33 mouse cellular contexts compared by ENCODE assay signal in genomic region chr2:93926141-93926540, GRCm38 (mm10). TPM values are rescaled to one million over a fixed set of nuclear protein-coding genes. Genes with fewer than 3 reads are reported as not detected.
"Had no signal": no experiment of that assay in that cellular context is flagged by ENCODE, and none has a peak within 500 bp of the region (broad histone marks: within the 10 kb centered on the region; RNA-seq: fewer than 3 reads in every experiment).

No protein-coding gene starts in this region.

- H3K4me2 ChIP-seq: embryonic facial prominence, embryonic 12.5 days; embryonic facial prominence, embryonic 13.5 days; embryonic facial prominence, embryonic 15.5 days; forebrain, embryonic 12.5 days; forebrain, embryonic 13.5 days; forebrain, embryonic 15.5 days; heart, embryonic 11.5 days; heart, embryonic 12.5 days had no signal

- H3K4me1 ChIP-seq: embryonic facial prominence, embryonic 10.5 days; embryonic facial prominence, embryonic 12.5 days; embryonic facial prominence, embryonic 13.5 days; embryonic facial prominence, embryonic 15.5 days; forebrain, embryonic 10.5 days; forebrain, embryonic 12.5 days; forebrain, embryonic 13.5 days; forebrain, embryonic 15.5 days had no signal

- DNase-seq: cerebellum, postnatal 14 days; cerebellum, postnatal 25 days; cerebellum, postnatal 36 days; embryo, embryonic 11 days; forebrain, postnatal 0 days; gastrocnemius, adult 2 months; gastrocnemius, postnatal 10 days; gastrocnemius, postnatal 14 days; gastrocnemius, postnatal 25 days; gastrocnemius, postnatal 36 days; heart, adult 11 months; heart, adult 18-20 months; heart, adult 2 months had no signal

- H3K27me3 ChIP-seq: embryonic facial prominence, embryonic 12.5 days; embryonic facial prominence, embryonic 15.5 days; forebrain, embryonic 13.5 days; forebrain, embryonic 15.5 days had no signal

- H3K36me3 ChIP-seq: embryonic facial prominence, embryonic 10.5 days; embryonic facial prominence, embryonic 12.5 days; embryonic facial prominence, embryonic 13.5 days; embryonic facial prominence, embryonic 15.5 days; forebrain, embryonic 10.5 days; forebrain, embryonic 12.5 days; forebrain, embryonic 15.5 days; heart, embryonic 10.5 days; heart, embryonic 12.5 days had no signal

- H3K4me3 ChIP-seq: embryonic facial prominence, embryonic 10.5 days; embryonic facial prominence, embryonic 12.5 days; embryonic facial prominence, embryonic 13.5 days; embryonic facial prominence, embryonic 15.5 days; erythroblast, embryonic 14.5 days; forebrain, embryonic 10.5 days; forebrain, embryonic 12.5 days; forebrain, embryonic 13.5 days; forebrain, embryonic 15.5 days; gastrocnemius, adult 2 months; heart, adult 2 months; heart, embryonic 10.5 days; heart, embryonic 12.5 days had no signal

- ATAC-seq: forebrain, embryonic 13.5 days; forebrain, embryonic 15.5 days; forebrain, embryonic 16.5 days; forebrain, postnatal 0 days had no signal

- H3K27ac ChIP-seq: embryonic facial prominence, embryonic 10.5 days; embryonic facial prominence, embryonic 12.5 days; embryonic facial prominence, embryonic 13.5 days; embryonic facial prominence, embryonic 15.5 days; forebrain, embryonic 10.5 days; forebrain, embryonic 12.5 days; forebrain, embryonic 13.5 days; forebrain, embryonic 15.5 days; gastrocnemius, adult 2 months; heart, adult 2 months; heart, embryonic 10.5 days had no signal

- H3K9me3 ChIP-seq: embryonic facial prominence, embryonic 10.5 days; embryonic facial prominence, embryonic 12.5 days; embryonic facial prominence, embryonic 13.5 days; embryonic facial prominence, embryonic 15.5 days; forebrain, embryonic 10.5 days; forebrain, embryonic 12.5 days; forebrain, embryonic 13.5 days; forebrain, embryonic 15.5 days; heart, embryonic 10.5 days; heart, embryonic 12.5 days had no signal

- H3K9ac ChIP-seq: embryonic facial prominence, embryonic 12.5 days; embryonic facial prominence, embryonic 13.5 days; embryonic facial prominence, embryonic 15.5 days; forebrain, embryonic 12.5 days; forebrain, embryonic 13.5 days; forebrain, embryonic 15.5 days; forebrain, postnatal 0 days; heart, embryonic 12.5 days had no signal

RNA-seq across cellular contexts. Expression of gene Gm13889, which starts 30.9 kb away (rescaled TPM):
- total RNA-seq: granulocyte monocyte progenitor cell, adult 5-6 weeks had no signal

RNA-seq across cellular contexts. Expression of gene Accsl, which starts 57.2 kb away (rescaled TPM):
- total RNA-seq: common myeloid progenitor, adult 5-6 weeks; gastrocnemius, adult 18-20 months; gastrocnemius, adult 2 months; gastrocnemius, adult 8-10 months; gastrocnemius, postnatal 10 days; gastrocnemius, postnatal 14 days; gastrocnemius, postnatal 25 days; gastrocnemius, postnatal 36 days; gastrocnemius, postnatal 4 days; granulocyte monocyte progenitor cell, adult 5-6 weeks; heart, adult 18-20 months; heart, adult 2 months; heart, adult 8-10 months had no signal
- polyA plus RNA-seq: embryonic facial prominence, embryonic 11.5 days; embryonic facial prominence, embryonic 12.5 days; embryonic facial prominence, embryonic 13.5 days; erythroblast, embryonic 14.5 days; forebrain, embryonic 10.5 days; heart, embryonic 10.5 days; heart, embryonic 11.5 days; heart, embryonic 12.5 days had no signal
